Mouse (Mus musculus) thymus, adult 2 months (tissue): Measurements from ENCODE around the gene Vegfa.

ENCODE experiments used
- CTCF ChIP-seq: fragments of 200-500 bp; IDR thresholded peaks from 2 replicates; pipeline ENCODE4 v1.5.1; 2012; ENCODE audit warnings: mild to moderate bottlenecking, control low read depth, low read length, moderate library complexity, borderline replicate concordance; ENCODE audit not compliant: control insufficient read depth, poor library complexity, insufficient read depth; ENCODE audit errors: extremely low read depth
- POLR2A ChIP-seq: fragments of 200-500 bp; IDR thresholded peaks from 2 replicates; pipeline ENCODE4 v1.6.1; 2012; ENCODE audit warnings: mild to moderate bottlenecking, low read length, control low read depth, moderate library complexity; ENCODE audit not compliant: control insufficient read depth, poor library complexity, insufficient read depth; ENCODE audit errors: extremely low read depth

GRCm38 (mm10) chr17:46022427-46022826, 9.7 kb downstream of the Vegfa start:
- TF ChIP-seq CTCF (no peak), POLR2A (no peak)
